Mouse (Mus musculus): ENCODE measurements around the gene Toporsl. TPM values are rescaled to one million over a fixed set of nuclear protein-coding genes. Genes with fewer than 3 reads are reported as not detected.

Toporsl gene
- not detected in 2 replicates for polyA plus RNA-seq (2015; fragmentation: Nextera tagmentation; extraction: Ambion mirVana)

GRCm38 (mm10) chr4:52595927-52596326 lies at the start of gene Toporsl:
Gene Toporsl (plus strand): TSS chr4:52596274.
- H3K27ac ChIP-seq, result no peak within 1 kb of the TSS
- H3K4me1 ChIP-seq, result no peaks in the 10 kb centered on the region
- 61% methylated on average over 2 of the region's 2 CpGs for WGBS
- H3K4me3 ChIP-seq, result no peak within 1 kb of the TSS
- no peak within 1 kb of the TSS for H3K9ac ChIP-seq
- no peak within 1 kb of the TSS for H3K4me2 ChIP-seq (replicated peaks)
- H3K9me3 ChIP-seq, result no peaks in the 10 kb centered on the region
- ATAC-seq (ENCODE audit: low FRiP score, low read depth), result no peak
- H3K27me3 ChIP-seq, result no peaks in the 10 kb centered on the region
- no peaks in the 10 kb centered on the region for H3K36me3 ChIP-seq

GRCm38 (mm10) chr4:52557672-52558071 lies 38.4 kb upstream of the Toporsl start:
- Histone ChIP-seq H3K27me3 (no peaks in the 10 kb centered on the region), H3K4me3 (no peak overlapping the region), H3K9me3 (no peaks in the 10 kb centered on the region), H3K36me3 (no peaks in the 10 kb centered on the region), H3K9ac (no peak overlapping the region), H3K27ac (no peak overlapping the region), H3K4me2 (replicated peaks) (no peak overlapping the region), H3K4me1 (no peaks in the 10 kb centered on the region)
- WGBS, result 80% methylated on average over 1 of the region's 1 CpGs
- no peak for ATAC-seq (ENCODE audit: low FRiP score, low read depth)

GRCm38 (mm10) chr4:52558080-52558479 lies 38.0 kb upstream of the Toporsl start:
- Histone ChIP-seq H3K27me3 (no peaks in the 10 kb centered on the region), H3K9me3 (no peaks in the 10 kb centered on the region), H3K36me3 (no peaks in the 10 kb centered on the region), H3K4me3 (no peak overlapping the region), H3K27ac (no peak overlapping the region), H3K9ac (no peak overlapping the region), H3K4me2 (replicated peaks) (no peak overlapping the region), H3K4me1 (no peaks in the 10 kb centered on the region)
- ATAC-seq (ENCODE audit: low FRiP score, low read depth), result no peak
- 55% methylated on average over 1 of the region's 1 CpGs for WGBS

- ATAC-seq (ENCODE audit: low FRiP score, low read depth), result no peak
- Histone ChIP-seq H3K27ac (no peak overlapping the region), H3K9me3 (no peaks in the 10 kb centered on the region), H3K4me2 (replicated peaks) (no peak overlapping the region), H3K27me3 (no peaks in the 10 kb centered on the region), H3K4me1 (no peaks in the 10 kb centered on the region), H3K36me3 (no peaks in the 10 kb centered on the region), H3K9ac (no peak overlapping the region), H3K4me3 (no peak overlapping the region)
- 87% methylated on average over 1 of the region's 1 CpGs for WGBS
These were observed 32.2 kb upstream of the Toporsl start for GRCm38 (mm10) chr4:52563859-52564258.

GRCm38 (mm10) chr4:52586194-52586734 lies 9.8 kb upstream of the Toporsl start:
- H3K27ac ChIP-seq, result no peak overlapping the region
- H3K4me2 ChIP-seq (replicated peaks), result no peak overlapping the region
- H3K9me3 ChIP-seq, result no peaks in the 10 kb centered on the region
- ATAC-seq (ENCODE audit: low FRiP score, low read depth), result no peak
- H3K27me3 ChIP-seq, result no peaks in the 10 kb centered on the region
- WGBS, result 77% methylated on average over 6 of the region's 6 CpGs
- no peak overlapping the region for H3K4me3 ChIP-seq
- H3K9ac ChIP-seq, result no peak overlapping the region
- H3K4me1 ChIP-seq, result no peaks in the 10 kb centered on the region
- H3K36me3 ChIP-seq, result no peaks in the 10 kb centered on the region

GRCm38 (mm10) chr4:52593821-52594356 lies 2.2 kb upstream of the Toporsl start:
- Histone ChIP-seq H3K36me3 (no peaks in the 10 kb centered on the region), H3K27ac (no peak overlapping the region), H3K27me3 (no peaks in the 10 kb centered on the region), H3K9ac (no peak overlapping the region), H3K4me3 (no peak overlapping the region), H3K9me3 (no peaks in the 10 kb centered on the region), H3K4me2 (replicated peaks) (no peak overlapping the region), H3K4me1 (no peaks in the 10 kb centered on the region)
- no peak for ATAC-seq (ENCODE audit: low FRiP score, low read depth)
- 70% methylated on average over 4 of the region's 4 CpGs for WGBS

GRCm38 (mm10) chr4:52594632-52595031 lies 1.4 kb upstream of the Toporsl start:
- H3K4me3 ChIP-seq, result no peak overlapping the region
- H3K27ac ChIP-seq, result no peak overlapping the region
- H3K9ac ChIP-seq, result no peak overlapping the region
- H3K9me3 ChIP-seq, result no peaks in the 10 kb centered on the region
- 91% methylated on average over 13 of the region's 13 CpGs for WGBS
- no peak for ATAC-seq (ENCODE audit: low FRiP score, low read depth)
- H3K4me1 ChIP-seq, result no peaks in the 10 kb centered on the region
- H3K36me3 ChIP-seq, result no peaks in the 10 kb centered on the region
- no peak overlapping the region for H3K4me2 ChIP-seq (replicated peaks)
- no peaks in the 10 kb centered on the region for H3K27me3 ChIP-seq

GRCm38 (mm10) chr4:52598180-52598881 lies 2.3 kb downstream of the Toporsl start:
- Histone ChIP-seq H3K27ac (no peak overlapping the region), H3K36me3 (no peaks in the 10 kb centered on the region), H3K9ac (no peak overlapping the region), H3K4me3 (no peak overlapping the region), H3K4me2 (replicated peaks) (no peak overlapping the region), H3K4me1 (no peaks in the 10 kb centered on the region), H3K27me3 (no peaks in the 10 kb centered on the region), H3K9me3 (no peaks in the 10 kb centered on the region)
- no peak; the same call in none of the 2 replicates for ATAC-seq (ENCODE audit: low FRiP score, low read depth)
- WGBS, result 45% methylated on average over 7 of the region's 7 CpGs

- Histone ChIP-seq H3K4me3 (no peak overlapping the region), H3K27me3 (no peaks in the 10 kb centered on the region), H3K36me3 (no peaks in the 10 kb centered on the region), H3K9ac (no peak overlapping the region), H3K9me3 (no peaks in the 10 kb centered on the region), H3K4me2 (replicated peaks) (no peak overlapping the region), H3K4me1 (no peaks in the 10 kb centered on the region), H3K27ac (no peak overlapping the region)
- 72% methylated on average over 3 of the region's 3 CpGs for WGBS
- no peak for ATAC-seq (ENCODE audit: low FRiP score, low read depth)
These were observed 10.8 kb downstream of the Toporsl start for GRCm38 (mm10) chr4:52606923-52607322.

- Histone ChIP-seq H3K4me2 (replicated peaks) (no peak overlapping the region), H3K27ac (no peak overlapping the region), H3K4me1 (no peaks in the 10 kb centered on the region), H3K9me3 (no peaks in the 10 kb centered on the region), H3K4me3 (no peak overlapping the region), H3K9ac (no peak overlapping the region), H3K36me3 (no peaks in the 10 kb centered on the region), H3K27me3 (no peaks in the 10 kb centered on the region)
- 81% methylated on average over 6 of the region's 6 CpGs for WGBS
- no peak for ATAC-seq (ENCODE audit: low FRiP score, low read depth)
These were observed 38.9 kb downstream of the Toporsl start for GRCm38 (mm10) chr4:52634986-52635385.

GRCm38 (mm10) chr4:52647791-52648190 lies 51.7 kb downstream of the Toporsl start:
- Histone ChIP-seq H3K4me3 (no peak overlapping the region), H3K27me3 (no peaks in the 10 kb centered on the region), H3K9me3 (no peaks in the 10 kb centered on the region), H3K4me2 (replicated peaks) (no peak overlapping the region), H3K4me1 (no peaks in the 10 kb centered on the region), H3K9ac (no peak overlapping the region), H3K27ac (no peak overlapping the region), H3K36me3 (no peaks in the 10 kb centered on the region)
- 34% methylated on average over 4 of the region's 4 CpGs for WGBS
- ATAC-seq (ENCODE audit: low FRiP score, low read depth), result no peak

GRCm38 (mm10) chr4:52659701-52660100 lies 63.6 kb downstream of the Toporsl start:
- Histone ChIP-seq H3K4me3 (no peak overlapping the region), H3K4me1 (no peaks in the 10 kb centered on the region), H3K27ac (no peak overlapping the region), H3K36me3 (no peaks in the 10 kb centered on the region), H3K9me3 (no peaks in the 10 kb centered on the region), H3K4me2 (replicated peaks) (no peak overlapping the region), H3K27me3 (no peaks in the 10 kb centered on the region), H3K9ac (no peak overlapping the region)
- no peak for ATAC-seq (ENCODE audit: low FRiP score, low read depth)

GRCm38 (mm10) chr4:52660701-52661117 lies 64.6 kb downstream of the Toporsl start:
- no peak overlapping the region for H3K4me2 ChIP-seq (replicated peaks)
- H3K4me3 ChIP-seq, result no peak overlapping the region
- no peaks in the 10 kb centered on the region for H3K9me3 ChIP-seq
- no peaks in the 10 kb centered on the region for H3K4me1 ChIP-seq
- H3K9ac ChIP-seq, result no peak overlapping the region
- no peaks in the 10 kb centered on the region for H3K36me3 ChIP-seq
- no peaks in the 10 kb centered on the region for H3K27me3 ChIP-seq
- no peak for ATAC-seq (ENCODE audit: low FRiP score, low read depth)
- 30% methylated on average over 3 of the region's 3 CpGs for WGBS
- no peak overlapping the region for H3K27ac ChIP-seq
